Mouse (Mus musculus): Measurements from ENCODE around the gene Fjx1. TPM values are rescaled to one million over a fixed set of nuclear protein-coding genes. Genes with fewer than 3 reads are reported as not detected.

Fjx1 gene
- polyA plus RNA-seq, 1 experiment from 2014 or later, result 2.6 TPM

Other genes with a start within 250 kb of the Fjx1 start
- 21.2 and 21.3 TPM in 2 replicates for gene Trim44, start 44.7 kb downstream of the Fjx1 start, polyA plus RNA-seq (2016; fragmentation: Nextera tagmentation; extraction: Ambion mirVana)
- 3.4 and 4.2 TPM in 2 replicates for gene Pamr1, start 97.5 kb upstream of the Fjx1 start, polyA plus RNA-seq (2016; fragmentation: Nextera tagmentation; extraction: Ambion mirVana)
- 0.44 and 0.47 TPM in 2 replicates for gene Slc1a2, start 206.2 kb upstream of the Fjx1 start, polyA plus RNA-seq (2016; fragmentation: Nextera tagmentation; extraction: Ambion mirVana)